Mouse (Mus musculus) heart, postnatal 0 days (tissue): ENCODE measurements around the gene Atxn1. TPM values are rescaled to one million over a fixed set of nuclear protein-coding genes. Genes with fewer than 3 reads are reported as not detected.
A peak's percentile ranks its signal among the peaks of the same experiment; 100 is the strongest.

Source experiments
- ATAC-seq: fragments of 200-750 bp; cut with Nextera tagmentation; 2 replicates; pipeline ENCODE4 v1.8.0; 2017; ENCODE audit warnings: low read depth, moderate number of reproducible peaks, moderate library complexity; ENCODE audit not compliant: insufficient read depth
- DNase-seq: peaks from one replicate; pipeline ENCODE4 v3.0.0-alpha.2; 2016; ENCODE audit warnings: low spot score
- H3K27ac ChIP-seq: fragments of 300-500 bp; sonication (generic); 2 replicates; pipeline ENCODE4 v1.5.1; 2014; ENCODE audit warnings: low read depth, mild to moderate bottlenecking
- H3K27me3 ChIP-seq: fragments of 300-500 bp; sonication (generic); 2 replicates; pipeline ENCODE4 v1.6.1; 2014; ENCODE audit warnings: low read length, mixed read lengths; ENCODE audit not compliant: control insufficient read depth, insufficient read depth
- H3K36me3 ChIP-seq: fragments of 300-500 bp; sonication (generic); replicated peaks from 2 replicates; pipeline ENCODE4 v1.6.1; 2014; ENCODE audit warnings: low read length, mixed read lengths; ENCODE audit not compliant: control insufficient read depth, insufficient read depth
- H3K4me1 ChIP-seq: fragments of 300-500 bp; sonication (generic); 2 replicates; pipeline ENCODE4 v1.6.1; 2014; ENCODE audit warnings: antibody characterized with exemption; ENCODE audit not compliant: control insufficient read depth, insufficient read depth
- H3K4me2 ChIP-seq: fragments of 300-500 bp; sonication (generic); 2 replicates; pipeline ENCODE4 v1.6.1; 2014; ENCODE audit warnings: low read depth, mild to moderate bottlenecking, low read length, moderate library complexity
- H3K4me3 ChIP-seq: fragments of 300-500 bp; sonication (generic); 2 replicates; pipeline ENCODE4 v1.5.1; 2014; ENCODE audit warnings: low read depth, low read length
- H3K9ac ChIP-seq: fragments of 300-500 bp; sonication (generic); replicated peaks from 2 replicates; pipeline ENCODE4 v1.6.1; 2014; ENCODE audit warnings: low read depth, low read length, mixed read lengths
- H3K9me3 ChIP-seq: fragments of 300-500 bp; sonication (generic); replicated peaks from 2 replicates; pipeline ENCODE4 v1.6.1; 2016; ENCODE audit warnings: low read length; ENCODE audit not compliant: control insufficient read depth
- CTCF ChIP-seq: IDR thresholded peaks from 2 replicates; pipeline ENCODE4 v1.5.1; 2016; ENCODE audit warnings: antibody characterized with exemption, control low read depth, low read depth
- EP300 ChIP-seq: IDR thresholded peaks from 2 replicates; pipeline ENCODE4 v1.6.1; 2016; ENCODE audit warnings: antibody characterized with exemption, low read depth
- WGBS: fragments of 180-500 bp; shearing (Covaris S2); extraction: QIAGEN DNeasy Blood & Tissue Kit; methylation state at CpG from one replicate; pipeline ENCODE4 v1.1.7; 2014; 5-methylcytosine and 5-hydroxymethylcytosine counted together
- polyA plus RNA-seq: library from polyadenylated mRNA; unstranded; fragments of >200 nt; fragmentation: Nextera tagmentation; extraction: Ambion mirVana; gene quantifications from 2 replicates; pipeline ENCODE4 v1.2.1, GENCODE M21; 2015
- total RNA-seq: library from RNA; depleted of rRNA; stranded (reverse); fragments of >200 nt; gene quantifications from 2 replicates; pipeline ENCODE4 v1.2.3, GENCODE M21; 2014; ENCODE audit warnings: low replicate concordance

The Atxn1 gene
- total and polyA plus RNA-seq, 2 experiments from 2014 or later: 10.3 to 15.0 TPM

DNA sequence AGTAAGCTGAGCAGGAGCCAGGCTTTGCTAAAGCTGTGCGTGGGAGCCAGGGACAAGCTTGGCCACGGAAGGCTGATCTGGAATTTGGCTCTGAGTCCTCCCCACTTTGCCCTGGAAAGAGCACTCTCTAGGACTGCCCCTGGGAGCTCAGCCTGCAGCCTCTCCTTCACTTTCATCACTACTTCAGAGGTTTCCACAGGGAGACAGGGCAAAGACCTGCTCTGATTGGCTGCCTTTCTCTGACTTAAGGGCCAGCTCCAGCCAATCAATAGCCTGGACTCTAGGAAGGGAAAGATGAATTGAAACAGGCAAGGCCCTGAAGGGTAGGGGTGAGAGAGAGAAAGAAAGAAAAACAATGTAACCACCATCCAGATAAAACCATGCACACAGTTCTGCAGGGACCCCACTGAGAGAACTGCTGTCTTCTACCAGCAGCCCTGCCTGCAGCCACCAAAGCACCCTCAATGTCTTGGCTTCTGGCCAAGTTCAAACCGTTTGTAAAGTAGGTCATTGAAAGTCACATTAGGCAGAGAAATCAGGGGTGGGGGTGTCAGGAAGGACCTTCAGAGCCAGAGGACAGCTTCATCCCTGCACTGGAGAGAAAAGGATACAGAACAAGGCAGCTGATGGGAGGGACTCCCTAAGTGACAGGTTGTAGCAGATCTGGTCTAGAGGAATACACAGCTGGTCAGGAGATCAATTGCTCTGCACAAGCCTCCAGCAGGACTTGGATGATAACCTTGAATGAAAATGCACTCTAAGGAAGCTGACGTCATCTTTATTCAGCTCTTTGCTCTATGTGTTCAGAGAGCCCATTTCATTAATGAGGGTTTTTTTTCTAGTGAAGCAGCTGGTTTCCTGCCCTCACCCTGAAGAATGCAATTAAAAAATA lies 41.6 kb upstream of the Atxn1 start:
- TF ChIP-seq EP300: no peak
- TF ChIP-seq CTCF: no peak
- no peak overlapping the region for H3K4me3 ChIP-seq
- no peaks in the 10 kb centered on the region for H3K36me3 ChIP-seq
- peak; percentile 69; the same call in 1 of the 2 replicates for ATAC-seq
- no peaks in the 10 kb centered on the region; the same call in 1 of the 2 replicates for H3K27me3 ChIP-seq
- H3K9me3 ChIP-seq: no peaks in the 10 kb centered on the region
- peaks cover 16% of the 10 kb centered on the region; the same call in 1 of the 2 replicates for H3K4me1 ChIP-seq
- no peak overlapping the region for H3K9ac ChIP-seq
- 5% methylated on average over 4 of the region's 4 CpGs for WGBS
- H3K27ac ChIP-seq: no peak overlapping the region
- DNase-seq: peak; percentile 32
- H3K4me2 ChIP-seq: peak overlapping the region; percentile 3; the same call in 1 of the 2 replicates

DNA sequence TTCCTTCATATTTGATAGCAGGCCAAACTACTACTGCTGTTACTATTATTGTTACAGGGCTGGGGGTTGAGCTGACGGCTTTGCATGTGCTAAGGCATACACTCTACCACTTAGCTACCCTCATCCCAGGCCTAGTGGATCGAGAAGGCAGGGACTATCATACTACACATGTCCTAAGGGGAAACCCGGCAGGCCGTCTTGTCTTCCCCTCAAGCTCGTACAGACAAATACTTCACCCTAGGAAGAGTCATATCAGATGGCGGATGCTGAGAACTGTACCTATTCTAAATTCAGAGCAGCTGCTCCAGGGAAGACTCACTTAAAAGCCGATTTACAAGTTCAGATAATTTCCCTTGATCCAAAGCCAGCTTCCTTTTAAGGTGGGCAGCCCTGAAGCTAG lies 40.8 kb upstream of the Atxn1 start:
- Histone ChIP-seq H3K4me3 (no peak overlapping the region), H3K36me3 (no peaks in the 10 kb centered on the region), H3K9me3 (no peaks in the 10 kb centered on the region), H3K4me1 (peaks cover 16% of the 10 kb centered on the region; the same call in 1 of the 2 replicates), H3K4me2 (no peak overlapping the region; the same call in 1 of the 2 replicates), H3K27ac (no peak overlapping the region), H3K9ac (no peak overlapping the region; the same call in 1 of the 2 replicates), H3K27me3 (no peaks in the 10 kb centered on the region; the same call in 1 of the 2 replicates)
- TF ChIP-seq EP300 (no peak), CTCF (no peak)
- DNase-seq: no peak
- WGBS: 46% methylated on average over 7 of the region's 7 CpGs
- ATAC-seq: no peak

DNA sequence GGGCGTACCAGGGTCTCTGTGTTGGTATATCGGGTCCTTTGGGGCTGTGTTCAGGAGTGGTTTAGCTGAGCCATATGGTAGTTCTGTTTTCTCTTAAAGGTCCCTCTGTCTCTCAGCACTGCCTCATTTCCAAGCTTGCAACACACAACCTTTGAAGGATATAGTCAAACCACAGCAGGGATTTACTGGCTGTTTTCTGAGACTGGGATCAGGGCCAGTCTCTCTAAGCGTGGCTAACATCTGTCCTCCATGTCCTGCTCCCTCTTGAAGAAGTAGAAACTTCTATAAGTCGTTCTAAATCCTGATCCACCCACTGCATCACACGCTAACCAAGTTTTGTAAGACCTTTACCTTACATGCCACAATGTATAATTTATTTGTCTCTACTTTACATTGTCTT lies 36.5 kb upstream of the Atxn1 start:
- H3K4me2 ChIP-seq: no peak overlapping the region
- no peak for DNase-seq
- ATAC-seq: no peak
- no peak overlapping the region for H3K4me3 ChIP-seq
- H3K27me3 ChIP-seq: no peaks in the 10 kb centered on the region
- peaks cover 11% of the 10 kb centered on the region; the same call in 1 of the 2 replicates for H3K4me1 ChIP-seq
- WGBS: 80% methylated on average over 5 of the region's 5 CpGs
- no peaks in the 10 kb centered on the region for H3K36me3 ChIP-seq
- no peak overlapping the region for H3K27ac ChIP-seq
- H3K9ac ChIP-seq: no peak overlapping the region
- no peaks in the 10 kb centered on the region for H3K9me3 ChIP-seq
- no peak for TF ChIP-seq CTCF
- TF ChIP-seq EP300: no peak

DNA sequence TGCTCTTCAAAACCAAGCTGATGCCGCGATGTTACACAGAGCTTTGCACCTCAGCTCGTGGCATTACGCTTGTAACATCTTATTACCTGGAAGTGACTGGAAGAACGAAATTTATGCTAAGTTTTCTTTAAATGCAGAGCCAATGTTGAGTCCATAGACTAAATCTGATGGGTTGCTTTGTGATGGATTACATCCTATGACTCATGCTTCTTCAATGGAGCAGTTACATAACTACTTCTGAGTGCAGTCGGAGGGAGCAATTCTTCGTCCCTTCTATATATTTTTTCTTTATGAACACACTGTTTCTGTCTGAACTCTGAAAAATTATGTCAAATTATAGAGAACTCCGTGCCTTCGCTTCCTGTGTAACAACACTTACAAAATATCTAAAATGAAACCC lies 28.1 kb upstream of the Atxn1 start:
- Histone ChIP-seq H3K9ac (no peak overlapping the region), H3K4me2 (no peak overlapping the region), H3K4me3 (no peak overlapping the region), H3K36me3 (no peaks in the 10 kb centered on the region), H3K4me1 (no peaks in the 10 kb centered on the region), H3K27ac (no peak overlapping the region), H3K27me3 (no peaks in the 10 kb centered on the region), H3K9me3 (no peaks in the 10 kb centered on the region)
- TF ChIP-seq EP300 (no peak), CTCF (no peak)
- no peak for DNase-seq
- ATAC-seq: no peak
- 82% methylated on average over 9 of the region's 9 CpGs for WGBS

DNA sequence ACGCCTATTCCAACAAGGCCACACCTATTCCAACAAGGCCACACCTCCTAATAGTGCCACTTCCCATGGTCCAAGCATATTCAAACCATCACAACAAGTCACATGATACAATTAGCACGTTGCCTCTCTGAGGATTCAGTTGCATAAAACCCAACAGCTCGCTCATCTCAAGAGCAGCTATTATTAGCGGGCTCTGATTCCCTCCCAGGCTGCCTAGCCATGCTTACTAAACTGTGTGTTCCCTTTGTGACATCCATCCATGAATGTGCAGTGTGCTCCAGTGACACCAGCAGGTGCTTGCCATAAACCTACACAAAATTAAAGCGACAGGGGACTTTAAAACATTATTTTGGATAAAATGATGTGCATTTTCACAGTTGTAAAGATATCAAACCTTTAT lies 25.7 kb upstream of the Atxn1 start:
- Histone ChIP-seq H3K4me2 (no peak overlapping the region), H3K36me3 (no peaks in the 10 kb centered on the region), H3K9ac (no peak overlapping the region), H3K4me1 (no peaks in the 10 kb centered on the region), H3K9me3 (no peaks in the 10 kb centered on the region), H3K27ac (no peak overlapping the region), H3K27me3 (no peaks in the 10 kb centered on the region), H3K4me3 (no peak overlapping the region)
- DNase-seq (peak; percentile 51), ATAC-seq (peak; percentile 74)
- WGBS: 46% methylated on average over 5 of the region's 5 CpGs
- TF ChIP-seq CTCF: no peak
- no peak for TF ChIP-seq EP300
